Mouse (Mus musculus) kidney, embryonic 14.5 days (tissue): ENCODE results near the gene Gm21897. TPM values are rescaled to one million over a fixed set of nuclear protein-coding genes. Genes with fewer than 3 reads are reported as not detected.
"Not testable (repeated sequence)": the region's sequence is repeated elsewhere in the genome, so short reads cannot be mapped to it uniquely, and the experiment has no call there.

Source experiments
- ATAC-seq: fragments of 200-750 bp; cut with Nextera tagmentation; 2 replicates; pipeline ENCODE4 v1.8.0; 2017; ENCODE audit warnings: moderate number of reproducible peaks, mild to moderate bottlenecking, moderate TSS enrichment, moderate library complexity; ENCODE audit not compliant: low FRiP score, low TSS enrichment
- H3K27ac ChIP-seq: fragments of 300-500 bp; sonication (generic); 2 replicates; pipeline ENCODE4 v1.5.1; 2014; ENCODE audit warnings: low read depth, mild to moderate bottlenecking, low read length, moderate library complexity, mixed read lengths
- H3K27me3 ChIP-seq: fragments of 300-500 bp; sonication (generic); 2 replicates; pipeline ENCODE4 v1.6.1; 2014; ENCODE audit warnings: mild to moderate bottlenecking, low read length; ENCODE audit not compliant: control insufficient read depth, insufficient read depth
- H3K36me3 ChIP-seq: fragments of 300-500 bp; sonication (generic); 2 replicates; pipeline ENCODE4 v1.6.1; 2014; ENCODE audit warnings: low read length, mixed read lengths; ENCODE audit not compliant: control insufficient read depth, insufficient read depth
- H3K4me1 ChIP-seq: fragments of 300-500 bp; sonication (generic); 2 replicates; pipeline ENCODE4 v1.6.1; 2014; ENCODE audit warnings: low read length, mixed read lengths; ENCODE audit not compliant: control insufficient read depth, insufficient read depth
- H3K4me2 ChIP-seq: fragments of 300-500 bp; sonication (generic); replicated peaks from 2 replicates; pipeline ENCODE4 v1.6.1; 2014; ENCODE audit warnings: low read depth, mild to moderate bottlenecking, low read length
- H3K4me3 ChIP-seq: fragments of 300-500 bp; sonication (generic); 2 replicates; pipeline ENCODE4 v1.5.1; 2014; ENCODE audit warnings: mild to moderate bottlenecking, low read length
- H3K9ac ChIP-seq: fragments of 300-500 bp; sonication (generic); 2 replicates; pipeline ENCODE4 v1.6.1; 2014; ENCODE audit warnings: low read depth, mild to moderate bottlenecking, low read length, moderate library complexity
- H3K9me3 ChIP-seq: fragments of 300-500 bp; sonication (generic); 2 replicates; pipeline ENCODE4 v1.6.1; 2016; ENCODE audit warnings: low read length; ENCODE audit not compliant: control insufficient read depth
- WGBS: fragments of 180-500 bp; shearing (Covaris S2); extraction: QIAGEN DNeasy Blood & Tissue Kit; methylation state at CpG from one replicate; pipeline ENCODE4 v1.1.7; 2014; 5-methylcytosine and 5-hydroxymethylcytosine counted together
- polyA plus RNA-seq: library from polyadenylated mRNA; unstranded; fragments of >200 nt; fragmentation: Nextera tagmentation; extraction: Ambion mirVana; gene quantifications from 2 replicates; pipeline ENCODE4 v1.2.1, GENCODE M21; 2014

The Gm21897 gene
- polyA plus RNA-seq, result not detected in 2 replicates

- H3K4me3 ChIP-seq, H3K4me1 ChIP-seq, H3K36me3 ChIP-seq, H3K4me2 ChIP-seq, H3K9ac ChIP-seq, ATAC-seq, H3K9me3 ChIP-seq, H3K27me3 ChIP-seq, H3K27ac ChIP-seq: not testable (repeated sequence)
- WGBS, result no CpG with 5 or more reads among the region's 4 CpGs
Measured at GRCm38 (mm10) chr16:15317158-15317557, at the start of gene Gm21897. Gm21897 (plus strand) TSS chr16:15317458.

GRCm38 (mm10) chr16:15272291-15272690 lies 45.0 kb upstream of the Gm21897 start:
- no peak overlapping the region for H3K27ac ChIP-seq

GRCm38 (mm10) chr16:15277461-15277860 lies 39.8 kb upstream of the Gm21897 start:
- H3K36me3 ChIP-seq, result no peaks in the 10 kb centered on the region
- no peak overlapping the region for H3K4me2 ChIP-seq
- no peaks in the 10 kb centered on the region for H3K27me3 ChIP-seq
- H3K27ac ChIP-seq, result no peak overlapping the region
- no peak for ATAC-seq
- H3K4me3 ChIP-seq, result no peak overlapping the region
- no peaks in the 10 kb centered on the region for H3K4me1 ChIP-seq
- H3K9ac ChIP-seq, result no peak overlapping the region
- no peaks in the 10 kb centered on the region for H3K9me3 ChIP-seq

More at GRCm38 (mm10) chr16:15272291-15272690, 45.0 kb upstream of the Gm21897 start:
- H3K4me3 ChIP-seq, result no peak overlapping the region
- H3K4me2 ChIP-seq, result no peak overlapping the region
- no peaks in the 10 kb centered on the region for H3K27me3 ChIP-seq
- no peak overlapping the region for H3K9ac ChIP-seq
- no peak for ATAC-seq
- no peaks in the 10 kb centered on the region for H3K9me3 ChIP-seq
- WGBS, result 62% methylated on average over 1 of the region's 1 CpGs
- no peaks in the 10 kb centered on the region for H3K36me3 ChIP-seq
- H3K4me1 ChIP-seq, result no peaks in the 10 kb centered on the region

GRCm38 (mm10) chr16:15293041-15293440 lies 24.2 kb upstream of the Gm21897 start:
- H3K4me3 ChIP-seq, result no peak overlapping the region
- ATAC-seq, result no peak
- H3K27ac ChIP-seq, result no peak overlapping the region
- 81% methylated on average over 3 of the region's 3 CpGs for whole genome bisulfite sequencing
- no peak overlapping the region for H3K4me2 ChIP-seq
- H3K9ac ChIP-seq, result no peak overlapping the region
- no peaks in the 10 kb centered on the region for H3K36me3 ChIP-seq
- 0 out of 2 replicates have a peak, but pooled peaks cover 3% of the 10 kb centered on the region for H3K4me1 ChIP-seq
- no peaks in the 10 kb centered on the region for H3K27me3 ChIP-seq
- no peaks in the 10 kb centered on the region for H3K9me3 ChIP-seq

GRCm38 (mm10) chr16:15294289-15294688 lies 23.0 kb upstream of the Gm21897 start:
- H3K4me1 ChIP-seq, result 0 out of 2 replicates have a peak, but pooled peaks cover 3% of the 10 kb centered on the region
- no peaks in the 10 kb centered on the region for H3K9me3 ChIP-seq
- no peaks in the 10 kb centered on the region for H3K36me3 ChIP-seq
- H3K27ac ChIP-seq, result no peak overlapping the region
- WGBS, result 68% methylated on average over 1 of the region's 1 CpGs
- H3K4me2 ChIP-seq, result no peak overlapping the region
- H3K9ac ChIP-seq, result no peak overlapping the region
- no peaks in the 10 kb centered on the region for H3K27me3 ChIP-seq
- no peak overlapping the region for H3K4me3 ChIP-seq
- ATAC-seq, result no peak

GRCm38 (mm10) chr16:15294911-15295659 lies 22.2 kb upstream of the Gm21897 start:
- 0 out of 2 replicates have a peak, but pooled peaks cover 3% of the 10 kb centered on the region for H3K4me1 ChIP-seq
- peak; percentile 91 for ATAC-seq
- no peaks in the 10 kb centered on the region for H3K27me3 ChIP-seq
- no peak overlapping the region for H3K4me2 ChIP-seq
- 51% methylated on average over 8 of the region's 8 CpGs for WGBS
- H3K27ac ChIP-seq, result no peak overlapping the region
- H3K9me3 ChIP-seq, result no peaks in the 10 kb centered on the region
- no peak overlapping the region for H3K4me3 ChIP-seq
- no peak overlapping the region for H3K9ac ChIP-seq
- H3K36me3 ChIP-seq, result no peaks in the 10 kb centered on the region

GRCm38 (mm10) chr16:15334526-15334925 lies 17.3 kb downstream of the Gm21897 start:
- H3K27ac ChIP-seq, result no peak overlapping the region
- ATAC-seq, result no peak

GRCm38 (mm10) chr16:15339051-15339450 lies 21.8 kb downstream of the Gm21897 start:
- H3K4me1 ChIP-seq, result no peaks in the 10 kb centered on the region
- H3K4me2 ChIP-seq, result no peak overlapping the region
- H3K4me3 ChIP-seq, result no peak overlapping the region
- ATAC-seq, result no peak
- no peaks in the 10 kb centered on the region for H3K9me3 ChIP-seq
- H3K27me3 ChIP-seq, result no peaks in the 10 kb centered on the region
- no peaks in the 10 kb centered on the region for H3K36me3 ChIP-seq
- H3K9ac ChIP-seq, result no peak overlapping the region
- no peak overlapping the region for H3K27ac ChIP-seq
- 87% methylated on average over 4 of the region's 4 CpGs for WGBS

More at GRCm38 (mm10) chr16:15334526-15334925, 17.3 kb downstream of the Gm21897 start:
- H3K9me3 ChIP-seq, result no peaks in the 10 kb centered on the region
- H3K36me3 ChIP-seq, result no peaks in the 10 kb centered on the region
- no peak overlapping the region for H3K4me2 ChIP-seq
- H3K9ac ChIP-seq, result no peak overlapping the region
- H3K4me1 ChIP-seq, result no peaks in the 10 kb centered on the region
- H3K27me3 ChIP-seq, result no peaks in the 10 kb centered on the region
- H3K4me3 ChIP-seq, result no peak overlapping the region

- no peak for ATAC-seq
- no peak overlapping the region for H3K4me2 ChIP-seq
- no peak overlapping the region for H3K27ac ChIP-seq
Measured at GRCm38 (mm10) chr16:15346045-15346444, 28.8 kb downstream of the Gm21897 start.

More at GRCm38 (mm10) chr16:15346045-15346444, 28.8 kb downstream of the Gm21897 start:
- WGBS, result 78% methylated on average over 1 of the region's 1 CpGs
- Histone ChIP-seq H3K9ac (no peak overlapping the region), H3K4me1 (no peaks in the 10 kb centered on the region), H3K27me3 (no peaks in the 10 kb centered on the region), H3K9me3 (no peaks in the 10 kb centered on the region), H3K36me3 (no peaks in the 10 kb centered on the region), H3K4me3 (no peak overlapping the region)
